Mouse (Mus musculus): Measurements from ENCODE around the gene Aqp6. TPM values are rescaled to one million over a fixed set of nuclear protein-coding genes. Genes with fewer than 3 reads are reported as not detected.

Aqp6 gene
- not detected for total RNA-seq (2023)

GRCm38 (mm10) chr15:99600986-99601822 lies at the start of gene Aqp6:
Gene Aqp6 (plus strand): TSS chr15:99601400.

GRCm38 (mm10) chr15:99578802-99579485 lies 22.3 kb upstream of the Aqp6 start, which contains the start of gene Aqp2:
Gene Aqp2 (plus strand): TSS chr15:99579055.

GRCm38 (mm10) chr15:99590429-99591084 lies 10.6 kb upstream of the Aqp6 start, which contains the start of gene Aqp5:
Gene Aqp5 (plus strand): TSS chr15:99590782.

GRCm38 (mm10) chr15:99651163-99651872 lies 50.1 kb downstream of the Aqp6 start, which contains the start of gene Racgap1:
Gene Racgap1 (minus strand): TSS chr15:99651656.

Other genes with a start within 250 kb of the Aqp6 start
- 100 to 1,000 TPM; 129 to 150 TPM for gene Fmnl3, start 230.9 kb upstream of the Aqp6 start, total RNA-seq (2023)
- gene Tmbim6, start 208.5 kb upstream of the Aqp6 start, total RNA-seq (2023): 100 to 1,000 TPM; 432 to 442 TPM
- gene Nckap5l, start 143.7 kb upstream of the Aqp6 start, total RNA-seq (2023): 1 to 10 TPM; 6.8 to 8.1 TPM
- 10 to 100 TPM in 1 of 2 experiments, 1 to 10 TPM in 1; 8.0 to 11.9 TPM for gene Bcdin3d, start 126.7 kb upstream of the Aqp6 start, total RNA-seq (2023)
- not detected for gene Faim2, start 73.2 kb upstream of the Aqp6 start, total RNA-seq (2023)
- gene Aqp2, start 22.3 kb upstream of the Aqp6 start, total RNA-seq (2023): not detected
- gene Aqp5, start 10.6 kb upstream of the Aqp6 start, total RNA-seq (2023): not detected
- gene Racgap1, start 50.3 kb downstream of the Aqp6 start, total RNA-seq (2023): 1 to 10 TPM; 4.6 to 6.1 TPM
- not detected for gene Asic1, start 69.0 kb downstream of the Aqp6 start, total RNA-seq (2023)
- 10 to 100 TPM; 60.5 to 72.8 TPM for gene Smarcd1, start 100.7 kb downstream of the Aqp6 start, total RNA-seq (2023)
- gene Gm17349, start 104.1 kb downstream of the Aqp6 start, total RNA-seq (2023): 1 to 10 TPM; 6.1 to 6.7 TPM
- gene Gpd1, start 116.1 kb downstream of the Aqp6 start, total RNA-seq (2023): under 1 TPM; 0.67 to 0.98 TPM
- gene Cox14, start 124.2 kb downstream of the Aqp6 start, total RNA-seq (2023): 10 to 100 TPM; 47.2 to 48.6 TPM
- 10 to 100 TPM; 56.3 to 59.3 TPM for gene Cers5, start 171.5 kb downstream of the Aqp6 start, total RNA-seq (2023)